Mouse (Mus musculus): ENCODE measurements at regions not wholly inside any gene's neighbourhood (a gene's known extent, or its start where the extent isn't known, plus 50 kb on each side); places are given as distances from the start of the nearest gene placed in this dataset.

DNA sequence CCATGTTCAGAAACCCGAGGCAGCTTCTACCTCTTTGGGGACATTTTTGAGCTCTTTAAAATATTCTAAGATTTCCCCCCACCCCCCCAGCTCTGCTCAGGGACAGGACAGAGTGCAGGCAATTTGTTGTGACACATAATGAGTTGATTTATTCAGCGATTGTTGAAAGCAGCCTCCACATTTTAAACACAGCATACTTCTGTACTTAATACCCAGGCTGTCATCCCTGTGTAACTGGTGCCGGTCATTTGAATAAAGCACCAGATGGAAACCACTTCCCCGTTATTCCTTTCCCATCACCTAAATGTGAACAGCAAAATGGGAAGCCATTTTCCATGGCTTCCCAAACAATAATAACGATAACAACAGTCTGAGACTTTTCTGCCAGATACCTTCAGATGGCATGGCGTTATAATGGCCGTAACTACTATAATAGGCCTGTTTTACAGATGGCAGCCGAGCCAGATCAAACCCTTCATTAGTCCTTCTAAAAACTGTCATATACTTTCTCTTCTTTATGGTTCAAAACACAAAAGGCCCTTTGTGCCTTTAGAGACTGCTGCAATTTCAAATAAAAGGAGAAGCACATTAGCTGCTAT is 160.7 kb upstream of the Bmper start:
- TF ChIP-seq CTCF (IDR thresholded peaks at IDR 0.05; ENCODE audit: low read depth) (no peak), EP300 (IDR thresholded peaks at IDR 0.05; ENCODE audit: low read depth) (no peak)

All from liver, embryonic 14.5 days (tissue).